Mouse (Mus musculus) layer of hippocampus, postnatal 10 days (tissue): ENCODE data around the gene Muc1. TPM values are rescaled to one million over a fixed set of nuclear protein-coding genes. Genes with fewer than 3 reads are reported as not detected.

Source experiments
- DNase-seq, 2 experiments: peaks; one replicate each; pipeline ENCODE4 v3.0.0; 2021; ENCODE audit warnings: low spot score in 2 of 2
- total RNA-seq, 2 experiments: library from RNA; stranded (reverse); gene quantifications; 2 replicates each; pipeline ENCODE4 v1.2.3; 2021

Gene Muc1
- total RNA-seq, 2 experiments from 2014 or later = 0.66 to 0.89 TPM

- no peak for DNase-seq
These were observed 3.8 kb downstream of the Muc1 start for GRCm38 (mm10) chr3:89232614-89233013.

DNA sequence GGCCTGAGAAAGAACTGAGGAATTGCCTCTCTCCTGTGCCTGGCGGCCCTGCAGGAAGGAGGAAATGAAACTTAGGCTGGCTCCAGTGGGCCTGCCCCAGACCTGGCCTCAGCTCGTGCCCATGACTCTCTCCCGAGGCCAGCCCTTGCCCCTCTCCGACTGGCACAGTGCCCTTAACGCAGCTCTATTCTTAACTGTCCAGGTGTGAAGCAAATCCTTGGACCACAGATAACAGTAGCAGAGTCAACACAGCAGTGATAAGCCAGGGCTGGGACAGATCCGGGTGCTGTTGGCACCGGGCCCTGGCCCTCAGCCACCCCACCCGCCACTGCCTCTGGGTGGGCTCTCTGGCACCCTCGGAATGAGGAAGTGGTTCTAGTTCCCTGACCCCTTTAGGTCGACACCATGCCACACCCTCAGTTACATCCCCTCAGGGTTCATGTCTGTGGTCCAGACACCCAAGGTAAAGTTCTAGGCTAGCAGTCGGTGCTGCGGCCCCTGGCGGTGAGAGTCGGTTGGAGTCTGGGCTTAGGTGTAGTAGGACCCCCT lies 4.8 kb downstream of the Muc1 start:
- DNase-seq = peak in 1 of 2 experiments; percentile 22

DNA sequence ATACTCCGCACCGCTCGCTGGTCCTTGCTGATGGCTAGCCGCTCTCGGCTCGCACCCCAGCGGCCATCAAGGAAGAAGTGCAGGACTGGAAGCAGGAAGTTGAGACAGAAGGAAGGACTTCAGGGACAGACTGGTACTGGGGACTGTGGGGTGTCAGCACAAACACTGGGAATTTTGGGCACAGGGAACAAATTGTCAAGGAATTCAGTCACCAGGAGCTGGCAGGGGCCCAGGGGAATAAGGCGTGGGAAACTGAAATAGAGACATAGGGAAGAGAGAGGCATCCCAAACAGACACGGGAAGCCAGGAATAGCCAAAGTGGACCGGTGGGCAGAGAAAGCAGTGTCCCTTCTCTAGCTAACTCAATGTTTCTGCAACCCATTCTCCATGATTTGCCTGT lies 7.7 kb downstream of the Muc1 start:
- peak in 1 of 2 experiments; percentile 22 for DNase-seq

GRCm38 (mm10) chr3:89237682-89238081 lies 8.8 kb downstream of the Muc1 start:
- no peak for DNase-seq

- DNase-seq = peak in 1 of 2 experiments; percentile 16
These were observed 9.6 kb downstream of the Muc1 start for GRCm38 (mm10) chr3:89238494-89238893.

- DNase-seq = peak; percentile 75 to 77
These were observed 13.6 kb downstream of the Muc1 start for GRCm38 (mm10) chr3:89242331-89242895.

- DNase-seq = no peak
These were observed 14.8 kb downstream of the Muc1 start for GRCm38 (mm10) chr3:89243609-89244008.

- peak; percentile 55 to 66 for DNase-seq
These were observed 15.5 kb downstream of the Muc1 start for GRCm38 (mm10) chr3:89244158-89244981.

DNA sequence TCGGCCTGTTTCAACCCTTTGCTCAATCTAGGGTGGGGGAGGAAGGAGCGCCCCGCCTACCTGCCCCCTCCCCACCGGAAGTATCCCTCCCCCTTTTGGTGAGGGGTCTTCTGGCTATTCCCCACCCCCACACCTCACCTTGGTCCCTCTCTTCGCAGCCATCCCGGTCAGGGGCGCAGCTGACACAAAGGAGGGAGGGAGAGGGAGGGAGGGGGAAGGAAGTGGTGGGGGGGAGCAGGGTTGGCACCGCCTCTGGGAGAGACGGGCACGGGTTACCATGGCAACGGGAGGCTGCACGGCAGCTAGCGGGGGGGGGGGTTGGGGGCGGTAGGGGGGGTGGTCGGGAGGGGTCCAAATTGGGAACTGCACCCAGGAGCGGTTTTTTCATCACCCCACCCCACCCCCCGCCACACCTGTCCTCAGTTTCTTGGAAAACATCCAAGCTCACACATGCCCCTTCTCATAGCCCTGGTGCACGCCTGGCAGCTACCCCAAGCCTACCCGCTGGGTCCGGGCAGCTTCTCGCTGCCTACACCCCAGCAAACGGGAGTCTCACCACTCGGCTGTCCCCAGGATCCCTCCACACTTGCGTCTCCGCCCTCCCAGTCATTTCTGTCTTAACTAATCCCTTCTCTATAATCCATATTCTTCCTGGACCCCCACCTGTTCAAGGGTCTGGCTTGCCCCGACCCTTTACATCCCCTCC lies 16.3 kb downstream of the Muc1 start:
- DNase-seq = peak; percentile 74 to 81

GRCm38 (mm10) chr3:89245688-89246171 lies 16.9 kb downstream of the Muc1 start, which contains the start of gene Krtcap2:
TSS of gene Krtcap2 (plus strand) at chr3:89245966.
- DNase-seq = peak; percentile 73 to 80

DNA sequence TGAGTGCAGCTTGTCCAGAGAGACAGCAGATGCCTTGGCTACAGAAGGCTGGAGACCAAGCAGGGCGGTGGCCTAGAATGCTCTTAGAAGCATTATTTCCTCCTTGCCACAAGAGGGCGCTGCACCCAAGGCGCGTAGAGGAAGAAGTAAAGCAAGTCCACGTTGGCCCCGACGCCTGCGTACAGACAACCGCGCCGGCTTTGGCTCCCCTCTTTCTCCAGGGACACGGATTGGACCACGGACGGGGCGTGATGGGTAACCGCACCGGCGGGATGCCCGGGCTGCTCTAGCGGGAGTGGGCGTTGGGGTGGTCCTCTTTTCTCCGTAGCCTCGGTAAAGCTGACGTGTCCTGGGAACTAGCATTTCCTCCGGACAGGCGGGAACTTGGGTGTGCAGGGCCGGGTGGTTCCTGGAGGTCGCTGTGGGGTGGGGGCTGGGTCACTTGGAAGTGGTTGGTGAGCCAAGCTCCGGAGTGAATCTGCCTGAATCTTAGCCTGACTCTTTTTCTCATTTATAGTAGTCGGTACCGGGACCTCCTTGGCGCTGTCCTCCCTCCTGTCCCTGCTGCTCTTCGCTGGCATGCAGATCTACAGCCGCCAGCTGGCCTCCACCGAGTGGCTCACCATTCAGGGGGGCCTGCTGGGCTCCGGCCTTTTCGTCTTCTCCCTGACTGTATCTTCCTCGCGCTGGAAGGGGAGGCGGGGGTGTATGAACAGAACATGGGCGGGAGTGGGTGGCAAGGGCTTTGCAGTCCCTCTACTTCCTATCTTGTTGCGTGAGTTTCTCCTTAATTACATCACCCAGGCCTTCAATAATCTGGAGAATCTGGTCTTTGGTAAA lies 17.6 kb downstream of the Muc1 start, which contains the start of gene Trim46:
Gene Trim46 (minus strand): TSS at position 49 of the 840 bp plus-strand sequence.
- DNase-seq = peak; percentile 86 to 92

GRCm38 (mm10) chr3:89247466-89247865 lies 18.6 kb downstream of the Muc1 start:
- DNase-seq = no peak

GRCm38 (mm10) chr3:89250435-89251040 lies 21.7 kb downstream of the Muc1 start:
- peak in 1 of 2 experiments; percentile 68 for DNase-seq

GRCm38 (mm10) chr3:89251365-89251895 lies 22.6 kb downstream of the Muc1 start:
- DNase-seq = no peak

DNA sequence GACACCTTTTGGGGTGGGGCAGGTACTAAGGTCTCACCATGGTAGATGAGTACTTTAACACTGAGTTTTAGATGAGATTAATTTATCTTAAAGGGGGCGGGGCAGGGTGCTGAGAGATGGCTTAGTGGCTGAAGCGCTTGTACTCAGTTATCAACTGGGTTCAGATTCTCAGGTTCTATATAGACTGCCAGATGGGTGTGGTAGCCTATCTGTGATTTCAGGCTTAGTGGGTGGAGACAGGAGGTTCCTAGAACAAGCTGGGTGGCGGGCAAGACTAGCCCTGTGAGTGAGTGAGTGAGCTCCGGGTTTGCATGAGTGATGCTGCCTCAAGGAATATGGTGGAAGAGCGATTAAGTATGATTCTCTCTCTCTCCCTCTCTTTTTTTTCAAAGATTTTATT lies 26.1 kb downstream of the Muc1 start:
- DNase-seq = no peak

DNA sequence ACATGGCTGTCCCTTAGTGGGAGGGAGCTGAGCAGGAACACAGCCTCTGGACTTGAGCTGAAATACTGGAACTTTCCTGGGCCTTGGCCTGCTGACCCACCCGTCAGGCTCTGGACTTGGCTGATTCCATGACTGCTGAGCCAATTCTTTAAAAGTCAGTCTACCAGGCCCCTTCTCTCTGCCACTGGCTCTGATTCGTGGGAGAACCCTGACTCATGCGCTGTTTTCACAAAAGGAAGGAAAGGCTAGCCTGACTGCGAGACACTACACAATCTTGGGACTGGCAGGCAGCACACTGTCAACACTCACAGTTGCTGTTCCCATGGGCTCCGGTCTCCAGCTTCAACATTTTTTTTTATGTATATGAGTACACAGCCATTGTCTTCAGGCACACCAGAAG lies 27.3 kb downstream of the Muc1 start:
- DNase-seq = no peak

GRCm38 (mm10) chr3:89259076-89259475 lies 30.2 kb downstream of the Muc1 start, which contains the start of gene Dpm3:
TSS of gene Dpm3 (plus strand) at chr3:89259358.
- DNase-seq = no peak

DNA sequence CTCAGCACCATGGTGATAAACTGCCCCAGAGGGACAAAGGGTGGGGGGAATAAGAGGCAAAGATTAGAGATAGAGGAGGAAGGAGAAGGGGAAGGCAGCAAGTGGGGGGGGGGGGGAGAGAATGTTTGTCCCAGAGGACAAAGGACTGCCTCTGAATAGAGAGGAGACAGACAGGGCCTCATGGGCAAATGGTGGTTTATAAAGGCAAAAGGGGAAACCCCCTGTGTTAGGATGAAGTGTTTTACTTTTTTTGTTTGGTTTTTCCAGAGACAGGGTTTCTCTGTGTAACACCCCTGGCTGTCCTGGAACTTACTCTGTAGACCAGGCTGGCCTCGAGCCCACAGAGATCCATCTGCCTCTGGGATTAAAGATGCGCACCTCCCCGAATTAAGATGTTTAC lies 31.4 kb downstream of the Muc1 start:
- DNase-seq = no peak

GRCm38 (mm10) chr3:89262417-89262816 lies 33.6 kb downstream of the Muc1 start:
- no peak for DNase-seq

- DNase-seq = peak; percentile 73 to 81
These were observed 37.6 kb downstream of the Muc1 start for GRCm38 (mm10) chr3:89266439-89266893.
